Mouse (Mus musculus): Measurements from ENCODE around the gene Snd1.

GRCm38 (mm10) chr6:28879315-28879714 is 404.4 kb downstream of the Snd1 start:
- no peak for TF ChIP-seq CTCF (IDR thresholded peaks at IDR 0.05; ENCODE audit: low read depth)
- TF ChIP-seq EP300 (IDR thresholded peaks at IDR 0.05; ENCODE audit: low read depth): no peak
